Mouse (Mus musculus): ENCODE results near the gene Nxph1.

Nxph1 gene

DNA sequence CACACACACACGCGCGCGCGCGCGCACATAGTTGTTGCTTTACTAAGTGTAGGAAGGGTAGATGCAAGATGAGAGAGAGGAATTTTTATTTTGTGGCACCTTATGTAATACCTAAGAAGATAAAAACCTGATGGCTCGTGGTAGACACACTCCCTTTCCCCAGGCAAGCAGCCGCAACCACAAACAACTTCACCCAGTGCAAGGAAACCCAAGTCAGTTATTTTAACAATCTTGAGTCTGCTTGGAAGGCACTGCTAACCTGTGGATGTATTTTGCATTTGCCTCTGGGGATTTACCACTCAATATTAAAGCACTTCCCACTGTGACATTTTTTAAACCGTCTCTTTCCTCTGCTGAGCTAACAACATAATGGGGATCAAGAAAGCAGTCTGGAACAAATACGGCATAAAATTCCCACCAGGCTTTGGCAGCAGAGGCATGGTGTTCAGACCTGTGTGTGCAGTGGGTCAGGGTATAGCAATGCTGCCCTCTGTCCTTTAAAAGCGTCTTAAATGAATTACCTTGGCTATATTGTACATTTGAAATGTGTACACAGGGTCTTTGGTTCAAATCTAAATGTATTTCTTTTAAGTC, 176.2 kb downstream of the Nxph1 start:
- no peak for DNase-seq (ENCODE audit: low spot score)

DNA sequence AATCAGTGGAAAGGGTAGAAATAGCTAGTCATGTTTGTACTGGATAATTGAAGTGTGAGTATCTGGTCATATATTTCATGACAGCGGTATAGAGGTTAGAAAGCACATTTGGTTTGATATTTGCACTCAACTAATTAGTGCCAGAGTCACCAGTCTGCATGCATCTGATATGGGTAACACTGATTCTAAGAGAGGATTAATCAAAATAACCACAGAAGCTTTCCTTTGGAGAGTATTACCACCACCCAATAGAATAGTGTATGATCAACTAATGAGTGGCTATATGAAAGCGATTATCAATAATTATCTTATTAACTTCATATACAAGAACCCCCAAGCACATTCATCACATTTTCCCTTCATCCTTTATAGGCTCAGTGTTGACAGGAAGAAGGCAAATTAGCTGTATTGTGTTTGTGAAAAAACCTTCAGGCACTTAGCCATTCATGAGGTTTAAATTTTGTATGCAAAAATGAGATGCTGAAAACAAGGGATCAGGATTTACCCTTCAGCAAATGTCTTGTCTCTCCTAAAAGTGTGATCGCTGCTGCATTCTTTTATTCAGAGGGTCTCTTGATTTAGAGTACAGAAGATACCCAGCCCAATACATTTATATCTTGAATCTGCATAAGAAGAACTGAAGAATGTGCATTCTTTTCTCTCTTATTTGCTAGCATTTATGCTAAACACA, 185.5 kb downstream of the Nxph1 start:
- no peak for DNase-seq (ENCODE audit: low spot score)

DNA sequence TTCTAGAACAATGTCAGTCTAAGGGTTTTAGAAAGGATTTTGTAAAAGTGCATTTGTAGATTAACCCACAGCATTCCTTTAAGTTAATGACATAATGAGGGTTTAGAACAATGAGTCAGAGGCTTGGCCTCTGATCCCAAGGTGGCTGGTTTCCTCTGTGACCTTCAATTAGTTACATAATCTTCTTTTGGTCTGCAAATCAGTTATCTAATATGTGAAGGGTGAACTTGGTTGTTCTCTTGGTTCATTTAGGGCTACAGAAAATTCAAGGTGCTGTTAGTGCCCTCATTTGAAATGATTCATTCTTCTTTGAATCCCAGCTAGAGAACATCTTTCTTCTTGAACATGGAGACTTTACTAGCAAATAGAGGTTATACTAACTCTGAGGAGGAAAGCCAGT, 199.7 kb downstream of the Nxph1 start:
- no peak for DNase-seq (ENCODE audit: low spot score)

DNA sequence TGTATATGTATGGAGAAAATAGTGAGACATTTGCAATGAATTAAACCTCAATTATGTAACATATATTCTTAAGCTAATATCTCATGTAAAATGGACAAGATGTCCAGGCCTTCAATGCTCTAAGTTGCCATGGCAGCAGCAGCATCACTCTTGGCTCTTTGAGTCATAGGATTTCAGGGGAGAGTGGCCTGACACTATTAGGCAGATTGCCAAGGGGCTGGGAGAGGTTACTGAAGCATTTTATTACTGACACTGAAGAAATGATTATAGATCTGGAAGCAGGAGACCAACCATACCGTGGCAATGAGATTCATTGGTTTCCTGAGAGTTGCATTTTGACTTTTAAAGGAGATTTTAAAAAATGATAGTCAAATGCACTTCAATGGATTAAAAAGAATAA, 201.6 kb downstream of the Nxph1 start:
- DNase-seq (ENCODE audit: low spot score) = no peak

DNA sequence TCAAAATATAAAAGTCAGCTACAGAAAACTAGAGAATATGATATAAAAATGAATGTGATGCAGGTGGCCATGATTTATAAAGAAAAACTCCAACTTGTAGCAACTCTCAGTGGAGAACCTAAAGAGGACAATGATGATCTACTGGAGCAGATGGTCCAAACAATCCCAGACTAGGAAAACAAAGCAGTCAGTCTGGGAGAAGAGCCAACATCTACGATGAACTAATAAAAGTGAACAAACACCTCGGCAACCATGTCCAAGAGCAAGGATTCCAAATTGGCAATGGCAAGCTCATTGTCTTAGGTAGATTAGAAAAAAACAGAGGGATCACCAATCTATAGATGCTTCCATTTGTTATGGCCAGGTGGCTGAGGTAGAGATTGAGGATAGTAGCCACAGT, 211.0 kb downstream of the Nxph1 start:
- no peak for DNase-seq (ENCODE audit: low spot score)

DNA sequence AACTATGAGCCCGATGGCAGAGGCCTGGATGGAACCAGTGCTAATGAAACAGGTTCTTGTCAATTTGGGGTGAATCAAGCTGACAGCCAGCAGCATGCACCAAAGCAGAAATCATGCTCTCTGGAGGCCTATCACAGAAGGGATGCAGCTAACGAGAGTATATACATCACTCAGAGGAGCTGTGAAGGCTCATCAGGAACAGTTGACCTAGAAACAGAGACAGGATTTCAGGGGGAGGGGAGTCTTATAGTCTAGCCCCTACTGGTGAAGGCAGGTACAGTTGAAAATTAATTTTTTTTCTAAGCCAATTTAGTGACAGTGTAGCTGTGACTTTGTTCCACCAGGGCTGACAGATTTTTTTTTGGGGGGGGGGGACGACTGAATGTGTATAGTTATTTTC, 234.2 kb downstream of the Nxph1 start:
- no peak for DNase-seq (ENCODE audit: low spot score)

DNA sequence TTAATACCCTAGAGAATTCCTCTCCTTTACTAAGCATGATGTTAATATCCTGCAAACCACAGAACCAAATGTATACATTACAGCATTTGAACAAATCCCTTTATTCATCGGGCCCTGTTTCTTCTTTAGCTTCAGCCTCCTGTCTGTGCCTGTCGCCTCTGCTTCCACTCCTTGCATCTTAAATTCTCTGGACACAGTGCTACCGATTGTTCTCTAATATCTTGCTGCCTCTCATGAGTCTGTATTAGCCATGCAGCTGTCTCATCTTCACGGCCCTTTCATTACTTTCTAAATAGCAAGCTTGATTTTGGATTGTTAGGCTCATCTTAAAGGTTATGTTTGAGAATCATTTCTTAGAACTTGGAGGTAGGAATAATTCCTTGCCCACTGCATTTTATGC, 262.5 kb downstream of the Nxph1 start:
- no peak for DNase-seq (ENCODE audit: low spot score)

DNA sequence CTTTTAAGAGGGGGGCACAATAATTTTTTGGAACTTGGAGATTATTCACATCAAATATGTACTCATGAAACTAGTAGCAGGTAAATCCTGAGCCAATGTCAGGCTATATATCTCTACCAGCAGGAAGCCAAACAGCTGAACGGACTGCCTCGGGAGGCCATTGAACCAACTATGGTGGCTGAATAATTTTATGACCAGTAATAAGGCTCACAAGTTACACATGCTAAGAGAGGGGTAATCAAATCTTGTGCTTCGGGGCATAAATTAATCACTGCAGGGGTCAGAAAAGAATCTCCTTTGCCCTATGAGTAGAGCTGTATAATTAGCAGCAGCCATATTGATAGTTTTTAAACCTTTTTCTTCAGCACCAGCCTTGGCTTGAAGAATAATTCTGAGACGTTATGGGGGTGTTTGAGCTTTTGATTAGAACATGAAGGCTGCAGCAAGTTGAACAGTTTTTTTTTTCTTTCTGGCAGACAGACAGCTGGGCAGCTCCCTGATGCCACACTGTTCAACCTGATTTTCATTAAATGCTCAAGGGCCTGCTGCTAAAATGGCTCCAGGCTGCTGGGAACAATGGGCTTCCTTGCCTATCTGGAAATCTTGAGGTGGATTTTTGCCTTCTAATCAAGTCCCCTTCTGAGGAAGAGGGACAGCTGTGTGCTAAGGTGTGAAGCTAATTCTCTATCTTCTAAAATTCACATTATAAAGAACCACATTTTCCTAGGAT, 272.7 kb downstream of the Nxph1 start:
- DNase-seq (ENCODE audit: low spot score) = no peak

DNA sequence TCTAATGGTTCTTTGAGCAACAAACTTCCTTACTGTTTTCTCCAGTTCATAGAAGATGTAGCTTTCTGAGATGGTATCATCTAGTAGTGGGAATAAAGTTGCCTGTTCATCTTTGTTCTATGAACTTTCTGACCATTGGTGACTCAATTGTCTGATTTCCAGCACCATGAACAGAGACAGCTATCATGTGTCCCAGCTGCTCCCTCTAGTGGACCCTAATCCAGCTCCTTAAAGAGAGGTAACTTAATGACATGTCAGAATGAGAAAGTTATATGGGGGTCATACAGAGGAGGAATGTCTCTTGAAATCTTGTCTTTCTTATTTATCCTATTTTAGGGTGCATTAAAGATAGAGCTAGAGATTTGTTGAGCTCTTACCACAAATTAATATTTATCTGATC, 286.6 kb downstream of the Nxph1 start:
- DNase-seq (ENCODE audit: low spot score) = peak; percentile 74

DNA sequence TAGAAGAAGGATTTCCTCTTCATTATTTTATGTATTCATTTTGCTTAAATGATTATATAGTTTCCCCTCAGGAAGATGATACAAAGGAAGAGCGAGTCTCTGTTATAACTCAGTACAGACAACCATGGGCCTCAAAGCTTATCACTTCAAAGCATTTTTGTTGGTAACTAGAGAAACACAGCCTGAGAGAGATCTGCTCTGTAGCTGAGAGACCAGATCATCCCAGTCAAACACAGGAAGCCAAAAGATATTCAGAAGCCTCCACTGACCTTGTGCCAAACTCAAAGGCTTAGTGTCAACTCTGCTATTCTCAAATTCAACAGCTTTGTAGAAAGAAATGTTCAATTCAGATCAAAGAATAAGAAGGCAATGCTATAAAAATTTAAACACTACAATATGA, 319.8 kb downstream of the Nxph1 start:
- peak; percentile 20 for DNase-seq (ENCODE audit: low spot score)
